13 mouse cellular contexts compared by ENCODE assay signal in the genomic region with DNA sequence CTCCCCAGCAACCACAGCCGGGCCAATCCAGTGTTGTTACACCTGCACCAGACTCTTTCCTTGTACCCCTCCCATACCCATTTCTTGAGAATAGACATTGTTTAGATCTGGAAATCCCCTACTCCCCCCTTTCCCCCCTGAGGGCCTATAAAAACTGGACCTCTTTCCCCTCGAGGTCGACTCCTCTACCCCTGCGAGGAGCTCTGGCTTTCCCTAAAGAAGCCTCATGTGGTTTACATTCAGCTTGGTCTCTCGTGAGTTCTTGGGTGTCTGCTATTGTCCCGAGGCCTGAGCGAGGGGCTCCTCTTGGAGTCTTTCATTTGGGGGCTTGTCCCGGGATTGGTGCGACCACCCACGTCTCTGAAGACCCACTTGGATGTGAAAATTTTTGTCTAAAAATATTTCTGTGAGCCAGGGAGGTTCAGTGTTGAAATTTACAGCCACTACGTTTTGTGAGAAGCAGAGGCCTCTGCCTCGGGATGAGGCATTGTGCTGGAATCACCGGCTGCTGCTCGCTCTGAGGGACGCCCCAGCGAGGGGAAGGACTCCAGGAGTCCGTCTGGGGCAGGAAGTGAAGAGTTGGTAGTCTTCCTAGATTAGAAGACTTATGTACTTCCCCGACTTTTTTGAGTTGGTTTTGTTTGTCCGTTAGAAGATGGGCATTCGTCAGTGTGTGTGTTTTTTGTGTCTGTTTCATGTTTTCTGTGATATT. TPM values are rescaled to one million over a fixed set of nuclear protein-coding genes. Genes with fewer than 3 reads are reported as not detected.
"Had no signal": no experiment of that assay in that cellular context is flagged by ENCODE, and none has a peak within 500 bp of the region (broad histone marks: within the 10 kb centered on the region; RNA-seq: fewer than 3 reads in every experiment).

No protein-coding gene starts in this region.

RNA-seq across cellular contexts. Expression of a gene that starts 45.3 kb away (rescaled TPM):
- total RNA-seq: heart, postnatal 4 days; hematopoietic stem cell, adult 5-6 weeks; hindbrain, postnatal 0 days had no signal
- polyA plus RNA-seq: hindbrain, embryonic 11.5 days; hindbrain, embryonic 14.5 days; inflammation-experienced regulatory T-cells, adult 6 months; intestine, embryonic 15.5 days; intestine, embryonic 16.5 days; intestine, postnatal 0 days; kidney, adult 2 months; kidney, embryonic 14.5 days; kidney, postnatal 0 days; large intestine, adult 2 months had no signal
